Mouse (Mus musculus) olfactory bulb, adult 2 months (tissue): ENCODE measurements around the gene Dph5.

Source experiments
- CTCF ChIP-seq: fragments of 200-500 bp; IDR thresholded peaks from 2 replicates; pipeline ENCODE4 v1.5.1; 2012; ENCODE audit warnings: low read depth, mild to moderate bottlenecking, low read length, moderate library complexity; ENCODE audit not compliant: insufficient read depth
- POLR2A ChIP-seq: fragments of 200-500 bp; IDR thresholded peaks from 2 replicates; pipeline ENCODE4 v1.6.1; 2012; ENCODE audit warnings: mild to moderate bottlenecking, low read depth, low read length, moderate library complexity; ENCODE audit not compliant: insufficient read depth

DNA sequence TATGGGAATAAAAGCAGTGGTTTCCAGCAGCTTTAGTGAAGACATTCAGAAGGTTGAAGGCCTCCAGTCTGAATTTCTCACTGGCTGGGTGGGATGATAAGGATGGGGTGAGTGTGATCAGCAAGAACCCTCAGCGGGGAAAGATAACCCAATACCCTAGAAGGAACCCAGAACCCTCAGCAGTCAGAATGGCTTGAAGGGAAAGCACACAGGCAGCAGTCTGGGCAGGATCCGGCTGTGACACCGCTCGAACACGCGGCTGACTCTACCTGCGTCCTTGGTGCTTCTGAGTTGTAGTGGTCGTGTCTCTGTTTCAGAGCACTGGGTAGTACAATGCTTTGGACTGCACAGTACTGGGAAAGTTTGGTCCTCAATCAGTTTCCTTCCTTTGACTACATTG, 58.6 kb downstream of the Dph5 start:
- no peak for TF ChIP-seq POLR2A
- TF ChIP-seq CTCF = no peak
